13 mouse cellular contexts compared by ENCODE assay signal in the genomic region with DNA sequence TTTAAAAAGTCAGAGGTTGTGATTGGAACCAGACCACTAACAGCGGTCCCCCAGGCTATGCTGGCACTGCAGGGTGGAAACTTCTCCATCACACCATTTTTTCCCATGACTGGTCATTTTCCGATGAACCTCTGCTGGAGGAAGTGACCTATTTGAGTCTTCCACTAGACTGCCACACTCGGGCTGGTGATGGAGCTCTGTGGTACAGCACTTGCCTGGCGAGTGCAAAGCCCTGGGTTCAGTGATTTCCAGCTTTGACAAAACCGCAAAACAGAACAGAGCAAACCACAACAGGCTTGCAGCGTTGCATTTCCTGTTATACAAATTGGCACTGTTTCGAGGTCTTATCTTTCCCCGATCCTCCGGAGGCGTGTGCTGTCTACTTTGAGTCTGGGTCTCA. TPM values are rescaled to one million over a fixed set of nuclear protein-coding genes. Genes with fewer than 3 reads are reported as not detected.
DNase-seq lines count a peak whose midpoint lies in the region; ATAC-seq lines count a peak whose summit lies in the region.
"Had no signal": no experiment of that assay in that cellular context is flagged by ENCODE, and none has a peak within 500 bp of the region (broad histone marks: within the 10 kb centered on the region; RNA-seq: fewer than 3 reads in every experiment).

No protein-coding gene starts in this region.

- H3K4me3 ChIP-seq in heart, embryonic 11.5 days (ENCODE audit: low read depth, low read length), result no peak overlapping the region
- no peak overlapping the region for H3K4me3 ChIP-seq in hindbrain, embryonic 10.5 days
- H3K4me3 ChIP-seq: gastrocnemius, adult 2 months; kidney, embryonic 15.5 days had no signal

- no peak for ATAC-seq in heart, embryonic 11.5 days (replicated peaks; ENCODE audit: insufficient number of reproducible peaks, low FRiP score, low TSS enrichment)
- peak; percentile 84 for ATAC-seq in activated CD4-positive, CD25-positive, alpha-beta regulatory T cell, adult 4 months
- ATAC-seq in megakaryocyte progenitor cell, adult 5-6 weeks (replicated peaks; ENCODE audit: poor library complexity), result peak; percentile 83

- no peaks in the 10 kb centered on the region for H3K27me3 ChIP-seq in heart, embryonic 11.5 days (ENCODE audit: control insufficient read depth, insufficient read depth, low read length)
- no peaks in the 10 kb centered on the region for H3K27me3 ChIP-seq in hindbrain, embryonic 10.5 days (ENCODE audit: insufficient read depth, poor library complexity, severe bottlenecking)
- H3K27me3 ChIP-seq: kidney, embryonic 15.5 days had no signal

- DNase-seq in heart, adult 11 months, result peak; percentile 92
- DNase-seq in 3T3-L1 (ENCODE audit: low read depth, low spot score), result peak; percentile 54
- no peak for DNase-seq in hindbrain, embryonic 10.5 days (ENCODE audit: low spot score)
- DNase-seq in retina, postnatal 1 day, result no peak
- no peak for DNase-seq in right cerebral cortex, postnatal 36 days (ENCODE audit: low spot score in 2 of 2)
- DNase-seq: cerebellum, postnatal 10 days; gastrocnemius, adult 2 months had no signal

- H3K9ac ChIP-seq in heart, embryonic 11.5 days (ENCODE audit: low read depth, low read length), result no peak overlapping the region
- H3K9ac ChIP-seq: hindbrain, embryonic 14.5 days; kidney, embryonic 15.5 days had no signal

- H3K36me3 ChIP-seq in heart, embryonic 11.5 days (ENCODE audit: control insufficient read depth, insufficient read depth, low read length), result no peaks in the 10 kb centered on the region
- H3K36me3 ChIP-seq in hindbrain, embryonic 10.5 days, result no peaks in the 10 kb centered on the region
- H3K36me3 ChIP-seq: kidney, embryonic 15.5 days had no signal

- H3K4me2 ChIP-seq in heart, embryonic 11.5 days, result no peak overlapping the region
- H3K4me2 ChIP-seq: hindbrain, embryonic 14.5 days; kidney, embryonic 15.5 days had no signal

- WGBS in heart, embryonic 11.5 days (ENCODE audit: insufficient replicate concordance), result 61% methylated on average over 10 of the region's 10 CpGs
- 85% methylated on average over 10 of the region's 10 CpGs for WGBS in hindbrain, embryonic 10.5 days

- H3K4me1 ChIP-seq in heart, embryonic 11.5 days (ENCODE audit: control insufficient read depth, insufficient read depth, low read length), result peaks cover 13% of the 10 kb centered on the region
- no peaks in the 10 kb centered on the region; the same call in 1 of the 2 replicates for H3K4me1 ChIP-seq in hindbrain, embryonic 10.5 days (replicated peaks)
- H3K4me1 ChIP-seq: kidney, embryonic 15.5 days had no signal

- H3K9me3 ChIP-seq in heart, embryonic 11.5 days (replicated peaks; ENCODE audit: control insufficient read depth, low read length), result no peaks in the 10 kb centered on the region
- H3K9me3 ChIP-seq in hindbrain, embryonic 10.5 days, result no peaks in the 10 kb centered on the region
- H3K9me3 ChIP-seq: kidney, embryonic 15.5 days had no signal

- H3K27ac ChIP-seq in heart, embryonic 11.5 days (ENCODE audit: low read depth, low read length), result no peak overlapping the region
- no peak overlapping the region for H3K27ac ChIP-seq in hindbrain, embryonic 10.5 days
- H3K27ac ChIP-seq: gastrocnemius, adult 2 months; hindbrain, embryonic 14.5 days; kidney, embryonic 15.5 days; stomach, postnatal 0 days had no signal

RNA-seq across cellular contexts. Expression of gene F2r, which starts 25.4 kb away (rescaled TPM):
- 171 and 195 TPM in 2 replicates for polyA plus RNA-seq in heart, embryonic 11.5 days (2014; fragmentation: Nextera tagmentation; extraction: Ambion mirVana)
- polyA plus RNA-seq in activated CD4-positive, CD25-positive, alpha-beta regulatory T cell, adult 4 months (2017; shearing (Covaris generic)), result 10 to 100 TPM; 32.9 to 37.3 TPM
- total RNA-seq in megakaryocyte progenitor cell, adult 5-6 weeks (2015), result 3.8 and 9.6 TPM in 2 replicates
- 2.5 and 6.2 TPM in 2 replicates for total RNA-seq in megakaryocyte progenitor cell, adult 5-6 weeks (2017)
- polyA plus RNA-seq in hindbrain, embryonic 10.5 days (2016; fragmentation: Nextera tagmentation; extraction: Ambion mirVana), result 93.4 and 117 TPM in 2 replicates

Comparison
In these comparisons a context has a peak if more than half of its experiments do, and no peak if none do; other contexts are left out.
1. DNase-seq: peak in heart, adult 11 months (single experiment) and 3T3-L1 (single experiment); none in hindbrain, embryonic 10.5 days (single experiment), retina, postnatal 1 day (single experiment) and right cerebral cortex, postnatal 36 days (0 of 2).